Mouse (Mus musculus): ENCODE measurements around the gene Fgd4. TPM values are rescaled to one million over a fixed set of nuclear protein-coding genes. Genes with fewer than 3 reads are reported as not detected.
"Not testable (repeated sequence)": the region's sequence is repeated elsewhere in the genome, so short reads cannot be mapped to it uniquely, and the experiment has no call there.

Fgd4 gene
- polyA plus RNA-seq, 1 experiment: 15.5 TPM

- TF ChIP-seq CTCF (IDR thresholded peaks at IDR 0.05; ENCODE audit: borderline replicate concordance, extremely low read depth, insufficient read depth, insufficient read length): no peak
- TF ChIP-seq POLR2A (IDR thresholded peaks at IDR 0.05; ENCODE audit: borderline replicate concordance, extremely low read depth, insufficient read depth, insufficient read length, poor library complexity, severe bottlenecking): no peak
- no peak for DNase-seq (ENCODE audit: low read depth)
Measured at GRCm38 (mm10) chr16:16485523-16486043, 114.8 kb downstream of the Fgd4 start.

GRCm38 (mm10) chr16:16484601-16485000 is 115.7 kb downstream of the Fgd4 start:
- TF ChIP-seq POLR2A (IDR thresholded peaks at IDR 0.05; ENCODE audit: borderline replicate concordance, extremely low read depth, insufficient read depth, insufficient read length, poor library complexity, severe bottlenecking) (no peak), CTCF (IDR thresholded peaks at IDR 0.05; ENCODE audit: borderline replicate concordance, extremely low read depth, insufficient read depth, insufficient read length) (no peak)
- no peak for DNase-seq (ENCODE audit: low read depth)

GRCm38 (mm10) chr16:16473451-16473850 is 126.9 kb downstream of the Fgd4 start:
- not testable (repeated sequence) for DNase-seq (ENCODE audit: low read depth)

GRCm38 (mm10) chr16:16450021-16450420 is 150.3 kb downstream of the Fgd4 start:
- no peak for TF ChIP-seq CTCF (IDR thresholded peaks at IDR 0.05; ENCODE audit: borderline replicate concordance, extremely low read depth, insufficient read depth, insufficient read length)
- TF ChIP-seq POLR2A (IDR thresholded peaks at IDR 0.05; ENCODE audit: borderline replicate concordance, extremely low read depth, insufficient read depth, insufficient read length, poor library complexity, severe bottlenecking): no peak
- DNase-seq (ENCODE audit: low read depth): no peak

- DNase-seq (ENCODE audit: low read depth): no peak
- TF ChIP-seq CTCF (IDR thresholded peaks at IDR 0.05; ENCODE audit: borderline replicate concordance, extremely low read depth, insufficient read depth, insufficient read length) (no peak), POLR2A (IDR thresholded peaks at IDR 0.05; ENCODE audit: borderline replicate concordance, extremely low read depth, insufficient read depth, insufficient read length, poor library complexity, severe bottlenecking) (no peak)
Measured at GRCm38 (mm10) chr16:16438436-16438835, 161.9 kb downstream of the Fgd4 start.

GRCm38 (mm10) chr16:16422456-16422855 is 177.9 kb downstream of the Fgd4 start:
- no peak for DNase-seq (ENCODE audit: low read depth)
- TF ChIP-seq CTCF (IDR thresholded peaks at IDR 0.05; ENCODE audit: borderline replicate concordance, extremely low read depth, insufficient read depth, insufficient read length) (no peak), POLR2A (IDR thresholded peaks at IDR 0.05; ENCODE audit: borderline replicate concordance, extremely low read depth, insufficient read depth, insufficient read length, poor library complexity, severe bottlenecking) (no peak)

GRCm38 (mm10) chr16:16367217-16367616 is 233.1 kb downstream of the Fgd4 start:
- DNase-seq (ENCODE audit: low read depth): not testable (repeated sequence)

Other genes with a start within 250 kb of the Fgd4 start
- 62.1 and 81.2 TPM in 2 replicates for gene Dnm1l, start 241.6 kb downstream of the Fgd4 start, polyA plus RNA-seq (2012; rRNA removed)
- 0.05 TPM in 1 of 2 replicates, not detected in the other for gene Olfr19, start 75.9 kb upstream of the Fgd4 start, polyA plus RNA-seq (2012; rRNA removed)
- gene Spag6l, start 228.9 kb upstream of the Fgd4 start, polyA plus RNA-seq (2012; rRNA removed): 7.6 and 9.4 TPM in 2 replicates